In the genomic region with DNA sequence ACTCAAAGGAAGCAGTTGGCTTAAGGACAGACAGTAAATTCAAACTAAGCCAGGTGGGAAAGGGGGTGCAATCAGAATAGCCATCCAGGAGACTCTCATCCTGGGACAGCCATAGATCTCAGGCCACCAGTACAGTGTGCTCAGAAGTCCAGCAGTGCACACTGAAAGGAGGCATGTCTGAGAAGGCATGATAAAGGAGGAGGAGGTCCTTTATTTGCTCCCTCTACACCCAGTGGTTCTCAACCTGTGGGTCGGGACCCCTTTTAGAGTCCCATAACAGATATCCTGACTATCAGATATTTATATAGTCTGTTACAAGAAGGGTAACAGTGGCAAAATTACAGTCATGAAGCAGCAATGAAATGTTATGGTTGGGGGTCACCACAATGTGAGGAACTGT, we compare ENCODE assay signal across 19 mouse cellular contexts.
"Had no signal": no experiment of that assay in that cellular context is flagged by ENCODE, and none has a peak within 500 bp of the region (broad histone marks: within the 10 kb centered on the region; RNA-seq: fewer than 3 reads in every experiment).

No protein-coding gene starts in this region.

- DNase-seq: kidney, adult 11 months; kidney, adult 8-10 months; kidney, postnatal 10 days; kidney, postnatal 36 days; layer of hippocampus, postnatal 36 days; lung, adult 18-20 months; lung, postnatal 10 days; lung, postnatal 36 days; thymus, postnatal 25 days had no signal

- H3K4me1 ChIP-seq: midbrain, embryonic 13.5 days had no signal

- H3K4me2 ChIP-seq: intestine, embryonic 15.5 days; kidney, embryonic 15.5 days; lung, embryonic 15.5 days; midbrain, embryonic 13.5 days had no signal

- H3K36me3 ChIP-seq: intestine, embryonic 15.5 days; kidney, embryonic 15.5 days; lung, embryonic 15.5 days; midbrain, embryonic 10.5 days; midbrain, embryonic 13.5 days had no signal

- H3K27ac ChIP-seq: intestine, embryonic 15.5 days; kidney, embryonic 15.5 days; left cerebral cortex, adult 2 months; lung, embryonic 15.5 days; midbrain, embryonic 10.5 days; midbrain, embryonic 13.5 days; stomach, postnatal 0 days had no signal

- H3K4me3 ChIP-seq: intestine, embryonic 15.5 days; kidney, embryonic 15.5 days; left cerebral cortex, adult 2 months; lung, embryonic 15.5 days; midbrain, embryonic 10.5 days; midbrain, embryonic 13.5 days; myocyte had no signal

- H3K9me3 ChIP-seq: intestine, embryonic 15.5 days; lung, embryonic 15.5 days; megakaryocyte, embryonic 14.5 days; midbrain, embryonic 13.5 days had no signal

- ATAC-seq: intestine, embryonic 15.5 days; midbrain, embryonic 13.5 days; midbrain, embryonic 16.5 days had no signal

- H3K9ac ChIP-seq: intestine, embryonic 15.5 days; kidney, embryonic 15.5 days; lung, embryonic 15.5 days; midbrain, embryonic 13.5 days had no signal

- H3K27me3 ChIP-seq: intestine, embryonic 15.5 days; kidney, embryonic 15.5 days; lung, embryonic 15.5 days; megakaryocyte, embryonic 14.5 days; midbrain, embryonic 13.5 days had no signal
